Mouse (Mus musculus): ENCODE data around the gene Ccdc9. TPM values are rescaled to one million over a fixed set of nuclear protein-coding genes. Genes with fewer than 3 reads are reported as not detected.

Gene Ccdc9
- polyA plus RNA-seq, 2 experiments = 4.2 to 24.7 TPM

DNA sequence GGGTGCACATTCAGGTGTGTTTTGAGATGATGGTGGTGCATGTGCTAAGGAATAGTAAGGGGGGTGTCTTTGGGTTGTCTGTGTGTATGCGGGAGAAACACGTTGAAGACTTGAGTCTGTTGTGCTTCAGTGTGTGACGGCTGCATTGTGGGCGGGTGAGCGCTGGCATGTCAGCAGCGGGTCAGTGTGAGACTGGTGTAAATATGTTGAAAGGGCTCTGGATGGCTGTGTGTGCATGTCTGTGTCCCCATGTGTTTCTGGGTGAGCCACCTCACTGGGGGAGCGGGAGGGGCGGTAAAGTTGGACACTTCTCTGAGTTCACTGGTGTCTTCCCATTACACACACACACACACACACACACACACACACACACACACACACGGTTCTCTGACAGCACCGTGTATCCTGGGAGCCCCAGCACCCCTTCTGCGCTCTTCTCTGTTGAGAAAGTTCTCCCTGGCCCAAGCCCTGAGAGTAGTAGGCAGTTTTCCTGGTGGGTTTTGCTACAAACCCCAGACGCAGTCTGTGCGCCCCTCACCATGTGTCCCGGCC lies 24.9 kb upstream of the Ccdc9 start:
- 2% methylated on average over 14 of the region's 14 CpGs for WGBS (ENCODE audit: insufficient replicate concordance)
- peaks cover 44 to 45% of the 10 kb centered on the region in 2 experiments for H3K4me1 ChIP-seq (replicated peaks; ENCODE audit: control insufficient read depth in 2 of 2, insufficient read depth in 2 of 2, low read length in 1 of 2)
- DNase-seq (ENCODE audit: low read depth in 3 of 3, low spot score in 3 of 3) = no peak

DNA sequence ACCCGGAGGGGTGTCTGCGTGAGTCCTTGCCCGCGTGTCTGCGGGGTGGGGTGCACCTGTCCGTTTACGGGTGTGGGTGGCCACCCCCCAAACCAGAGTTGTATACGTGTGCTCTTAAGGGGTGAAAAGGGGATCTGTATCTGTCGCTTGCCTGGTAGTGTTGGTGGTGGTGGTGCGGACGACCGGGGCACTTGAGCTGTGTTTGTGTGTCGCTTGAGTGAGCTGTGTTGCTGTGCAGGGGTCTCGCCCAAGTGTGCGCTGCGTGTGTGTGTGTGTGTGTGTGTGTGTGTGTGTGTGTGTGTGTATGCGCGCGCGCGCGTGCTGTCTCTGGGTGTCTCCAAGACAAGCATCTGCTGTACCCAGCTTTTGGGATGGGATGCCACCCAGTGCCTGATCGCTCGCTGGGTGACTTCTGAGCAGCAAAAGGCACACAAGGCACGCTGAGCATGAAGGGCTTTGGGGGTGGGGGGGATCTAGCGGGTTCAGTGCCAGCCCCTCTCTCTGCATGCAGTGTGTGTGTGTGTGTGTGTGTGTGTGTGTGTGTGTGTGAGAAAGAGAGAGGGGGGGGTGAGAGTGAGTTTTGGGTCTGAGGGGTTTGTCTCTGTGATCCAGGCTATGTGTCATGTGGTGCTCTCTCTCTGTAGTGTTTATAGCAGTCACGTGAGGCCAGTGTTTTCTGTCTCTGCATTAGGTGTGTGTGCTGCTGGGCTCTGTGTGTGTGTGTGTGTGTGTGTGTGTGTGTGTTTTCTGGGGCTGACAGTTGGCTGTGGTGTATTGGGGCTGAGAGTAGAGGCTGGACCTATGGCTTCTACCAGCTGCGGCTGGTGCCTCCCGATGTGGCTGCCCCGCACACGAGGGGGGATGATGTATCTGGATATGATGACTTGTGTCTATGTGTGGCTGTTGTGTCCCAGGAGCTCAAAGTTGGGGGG lies 24.2 kb upstream of the Ccdc9 start:
- peaks cover 10% of the 10 kb centered on the region for H3K27me3 ChIP-seq (ENCODE audit: control insufficient read depth, insufficient read depth, low read length)
- 0 out of 2 replicates have a peak, but pooled peaks have one; percentile 9 for TF ChIP-seq CTCF (IDR thresholded peaks at IDR 0.05; ENCODE audit: low read depth)
- no peak for TF ChIP-seq EP300 (IDR thresholded peaks at IDR 0.05; ENCODE audit: low read depth)
- peak overlapping the region; percentile 87 for H3K9ac ChIP-seq (replicated peaks)
- H3K4me1 ChIP-seq (replicated peaks; ENCODE audit: control insufficient read depth in 2 of 2, insufficient read depth in 2 of 2, low read length in 1 of 2) = peaks cover 44 to 45% of the 10 kb centered on the region in 2 experiments
- no peaks in the 10 kb centered on the region for H3K9me3 ChIP-seq (ENCODE audit: control insufficient read depth, low read length)
- DNase-seq (ENCODE audit: low read depth in 3 of 3, low spot score in 3 of 3) = no peak
- H3K4me3 ChIP-seq (ENCODE audit: insufficient read depth in 1 of 2, low read depth in 2 of 2, low read length in 2 of 2) = peak overlapping the region; percentile 89 to 92
- H3K4me2 ChIP-seq (ENCODE audit: low read depth) = peak overlapping the region; percentile 99
- H3K36me3 ChIP-seq (replicated peaks; ENCODE audit: control insufficient read depth, insufficient read depth, low read depth) = no peaks in the 10 kb centered on the region; the same call in 1 of the 2 replicates
- ATAC-seq (ENCODE audit: insufficient read depth) = no peak
- under 1% methylated on average over 31 of the region's 31 CpGs for WGBS (ENCODE audit: insufficient replicate concordance)
- peak overlapping the region; percentile 87 for H3K27ac ChIP-seq

More for the DNA sequence above, 24.9 kb upstream of the Ccdc9 start:
- Histone ChIP-seq H3K27ac (0 out of 2 replicates have a peak overlapping the region, but pooled peaks have one; percentile 15), H3K4me3 (ENCODE audit: insufficient read depth in 1 of 2, low read depth in 2 of 2, low read length in 2 of 2) (peak overlapping the region; percentile 89 to 92), H3K4me2 (ENCODE audit: low read depth) (peak overlapping the region; percentile 99), H3K36me3 (replicated peaks; ENCODE audit: control insufficient read depth, insufficient read depth, low read depth) (no peaks in the 10 kb centered on the region; the same call in 1 of the 2 replicates), H3K9ac (replicated peaks) (peak overlapping the region; percentile 98), H3K9me3 (ENCODE audit: control insufficient read depth, low read length) (no peaks in the 10 kb centered on the region), H3K27me3 (ENCODE audit: control insufficient read depth, insufficient read depth, low read length) (peaks cover 10% of the 10 kb centered on the region)
- no peak for ATAC-seq (ENCODE audit: insufficient read depth)
- TF ChIP-seq EP300 (IDR thresholded peaks at IDR 0.05; ENCODE audit: low read depth) = no peak

DNA sequence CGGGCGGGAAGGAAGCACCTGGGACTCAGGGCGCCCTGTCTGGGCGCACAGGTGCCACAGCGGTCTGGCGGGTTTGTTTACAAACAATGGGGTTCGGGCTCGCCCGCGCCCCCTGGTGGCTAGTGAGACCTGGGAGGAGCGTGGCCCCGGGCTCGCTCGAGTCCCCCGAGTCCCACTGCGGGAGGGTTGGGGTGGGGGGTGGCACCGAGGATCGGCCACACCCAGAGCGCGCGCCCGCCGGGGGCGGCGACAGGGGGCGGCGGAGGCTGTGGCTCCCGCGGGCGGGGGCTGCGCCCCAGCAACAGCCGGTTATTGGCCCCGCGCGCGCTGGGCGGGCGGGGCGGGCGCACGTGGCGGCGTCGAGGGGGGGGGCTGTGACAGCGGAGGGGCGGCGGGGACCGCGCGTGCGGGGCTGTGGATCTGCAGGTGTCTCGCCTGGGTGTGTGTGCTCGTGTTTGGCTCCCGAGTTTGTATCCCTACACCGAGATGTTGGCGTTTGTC lies 23.5 kb upstream of the Ccdc9 start:
- TF ChIP-seq CTCF (IDR thresholded peaks at IDR 0.05; ENCODE audit: low read depth) = peak; percentile 90
- no peak for TF ChIP-seq EP300 (IDR thresholded peaks at IDR 0.05; ENCODE audit: low read depth)
- WGBS (ENCODE audit: insufficient replicate concordance) = 1% methylated on average over 55 of the region's 56 CpGs
- H3K4me2 ChIP-seq (ENCODE audit: low read depth) = peak overlapping the region; percentile 99
- peak overlapping the region; percentile 87 for H3K27ac ChIP-seq
- H3K9ac ChIP-seq (replicated peaks) = peak overlapping the region; percentile 87
- H3K36me3 ChIP-seq (replicated peaks; ENCODE audit: control insufficient read depth, insufficient read depth, low read depth) = no peaks in the 10 kb centered on the region
- H3K4me3 ChIP-seq (ENCODE audit: insufficient read depth in 1 of 2, low read depth in 2 of 2, low read length in 2 of 2) = peak overlapping the region; percentile 89 to 92
- ATAC-seq (ENCODE audit: insufficient read depth) (peak; percentile 54), DNase-seq (ENCODE audit: low read depth in 3 of 3, low spot score in 3 of 3) (peak in 1 of 3 experiments; percentile 78)
- H3K27me3 ChIP-seq (ENCODE audit: control insufficient read depth, insufficient read depth, low read length) = peaks cover 10% of the 10 kb centered on the region
- H3K9me3 ChIP-seq (ENCODE audit: control insufficient read depth, low read length) = no peaks in the 10 kb centered on the region
- H3K4me1 ChIP-seq (replicated peaks; ENCODE audit: control insufficient read depth in 2 of 2, insufficient read depth in 2 of 2, low read length in 1 of 2) = peaks cover 40 to 41% of the 10 kb centered on the region in 2 experiments

DNA sequence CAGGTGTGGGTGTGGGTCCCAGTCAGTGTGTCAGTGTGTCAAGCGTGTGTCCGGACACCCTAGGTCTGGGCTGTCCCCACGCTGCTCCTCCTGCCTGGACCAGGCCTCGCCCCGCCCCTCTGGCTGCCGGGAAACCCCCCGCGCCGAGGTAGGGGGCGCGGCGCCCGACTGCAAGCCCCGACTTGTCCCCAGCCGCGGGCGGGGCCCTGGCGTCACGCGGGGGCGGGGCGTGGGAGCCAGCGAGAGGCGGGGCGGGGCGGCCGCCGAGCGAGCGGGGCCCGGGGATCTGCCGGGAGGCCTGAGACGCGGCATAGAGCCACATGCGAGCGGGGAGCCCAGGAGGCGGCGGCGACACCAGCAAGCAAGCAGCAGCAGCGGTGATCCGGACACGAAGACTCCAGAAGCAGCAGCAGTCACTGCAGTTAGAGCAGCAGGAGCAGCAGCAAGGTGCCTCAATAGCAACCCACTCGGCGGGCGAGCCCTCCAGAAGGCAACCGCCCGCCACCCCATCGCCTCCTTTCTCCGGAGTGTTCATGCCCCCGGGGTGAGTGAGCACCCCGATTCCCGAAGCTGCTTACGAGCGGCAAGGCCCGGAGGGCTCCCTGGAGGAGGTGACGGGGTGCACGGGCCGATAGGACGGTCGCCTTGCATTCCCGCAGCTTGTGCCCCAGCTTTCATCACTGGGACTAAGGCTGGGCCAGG lies 22.9 kb upstream of the Ccdc9 start:
- WGBS (ENCODE audit: insufficient replicate concordance) = under 1% methylated on average over 60 of the region's 61 CpGs
- DNase-seq (ENCODE audit: low read depth in 3 of 3, low spot score in 3 of 3) = peak in 2 of 3 experiments; percentile 72 to 76
- peaks cover 10% of the 10 kb centered on the region for H3K27me3 ChIP-seq (ENCODE audit: control insufficient read depth, insufficient read depth, low read length)
- no peaks in the 10 kb centered on the region for H3K9me3 ChIP-seq (ENCODE audit: control insufficient read depth, low read length)
- no peaks in the 10 kb centered on the region for H3K36me3 ChIP-seq (replicated peaks; ENCODE audit: control insufficient read depth, insufficient read depth, low read depth)
- peak overlapping the region; percentile 89 to 92 for H3K4me3 ChIP-seq (ENCODE audit: insufficient read depth in 1 of 2, low read depth in 2 of 2, low read length in 2 of 2)
- H3K27ac ChIP-seq = peak overlapping the region; percentile 87
- peak overlapping the region; percentile 99 for H3K4me2 ChIP-seq (ENCODE audit: low read depth)
- TF ChIP-seq EP300 (IDR thresholded peaks at IDR 0.05; ENCODE audit: low read depth) (no peak), CTCF (IDR thresholded peaks at IDR 0.05; ENCODE audit: low read depth) (no peak)
- peaks cover 35 to 36% of the 10 kb centered on the region in 2 experiments for H3K4me1 ChIP-seq (replicated peaks; ENCODE audit: control insufficient read depth in 2 of 2, insufficient read depth in 2 of 2, low read length in 1 of 2)
- H3K9ac ChIP-seq (replicated peaks) = peak overlapping the region; percentile 87
- peak; percentile 57 for ATAC-seq (ENCODE audit: insufficient read depth)

Data from liver, embryonic 14.5 days (tissue).